Mouse (Mus musculus): ENCODE data around the gene Atrx. TPM values are rescaled to one million over a fixed set of nuclear protein-coding genes. Genes with fewer than 3 reads are reported as not detected.

The Atrx gene
- 359 TPM for polyA plus RNA-seq (2014; fragmentation: Illumina TruSeq; extraction: RNeasy Lipid Tissue Mini Kit (QIAGEN cat#74804))

DNA sequence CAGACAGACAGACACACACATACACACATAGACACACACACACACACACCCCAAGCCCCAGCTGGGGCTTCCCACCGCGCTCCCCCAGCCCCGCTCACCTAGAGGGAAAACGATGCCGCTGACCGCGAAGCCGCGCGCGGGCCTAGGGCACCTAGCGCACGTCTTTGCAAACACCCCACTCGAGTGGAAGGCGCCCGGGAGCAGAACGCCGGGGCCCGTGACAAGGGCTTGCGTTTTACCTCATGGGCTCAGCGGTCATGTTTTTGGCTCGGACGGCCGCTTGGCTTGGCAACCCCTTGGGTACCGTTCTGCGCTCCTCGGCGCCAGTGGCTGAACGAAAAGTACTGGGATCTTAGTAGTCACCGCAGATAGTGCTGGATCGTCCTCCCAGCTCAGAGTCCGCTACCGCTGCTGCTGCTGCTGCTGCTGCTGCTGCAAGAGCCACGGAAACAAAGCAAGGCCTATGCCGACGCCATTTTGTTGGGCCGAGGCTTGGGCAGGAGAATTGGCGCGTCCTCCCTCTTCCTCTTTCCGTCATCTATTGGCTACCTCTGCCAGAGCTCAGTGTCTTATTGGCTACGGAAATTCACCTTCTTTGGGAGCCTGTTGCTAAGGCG lies at the start of gene Atrx:
TSS of gene Atrx (minus strand) at position 543 of the 617 bp plus-strand sequence.

DNA sequence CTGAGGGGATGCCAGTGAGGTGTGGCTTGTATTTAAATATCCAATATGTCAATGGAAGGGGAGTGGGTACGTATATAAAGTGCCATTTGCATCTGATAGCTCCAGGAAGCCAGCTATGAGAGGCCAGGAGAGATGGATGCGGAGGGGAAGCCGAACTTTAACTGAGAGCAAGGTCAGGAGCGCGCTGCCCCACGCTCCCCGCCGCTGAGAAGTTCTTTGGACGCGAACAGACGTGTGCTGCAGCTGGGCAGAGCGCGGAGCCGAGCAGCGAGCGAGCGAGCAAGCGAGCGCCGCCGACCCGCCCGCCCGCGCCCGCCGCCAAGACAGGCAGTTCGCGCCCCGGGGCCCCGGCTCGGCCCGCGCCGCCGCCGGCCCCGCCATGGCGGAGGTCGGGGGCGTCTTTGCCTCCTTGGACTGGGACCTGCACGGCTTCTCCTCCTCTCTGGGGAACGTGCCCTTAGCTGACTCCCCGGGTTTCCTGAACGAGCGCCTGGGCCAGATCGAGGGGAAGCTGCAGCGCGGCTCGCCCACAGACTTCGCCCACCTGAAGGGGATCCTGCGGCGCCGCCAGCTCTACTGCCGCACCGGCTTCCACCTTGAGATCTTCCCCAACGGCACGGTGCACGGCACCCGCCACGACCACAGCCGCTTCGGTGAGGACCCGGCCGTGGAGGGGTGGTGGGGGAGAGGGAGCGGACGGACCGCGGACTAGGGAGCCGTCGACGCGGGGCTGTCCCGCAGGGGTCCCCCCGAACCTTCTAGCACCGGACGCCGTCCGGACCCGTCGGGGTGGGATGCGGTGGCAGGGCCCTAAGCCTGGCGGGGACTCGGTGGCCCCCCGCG lies 164.8 kb downstream of the Atrx start, which contains the start of gene Fgf16:
TSS of gene Fgf16 (plus strand) at position 118 of the 843 bp plus-strand sequence.

Other genes with a start within 250 kb of the Atrx start
- 0.46 TPM for gene Fgf16, start 165.1 kb downstream of the Atrx start, polyA plus RNA-seq (2014; fragmentation: Illumina TruSeq; extraction: RNeasy Lipid Tissue Mini Kit (QIAGEN cat#74804))
- gene Magt1, start 82.5 kb upstream of the Atrx start, polyA plus RNA-seq (2014; fragmentation: Illumina TruSeq; extraction: RNeasy Lipid Tissue Mini Kit (QIAGEN cat#74804)) = 169 TPM
- gene Cox7b, start 86.3 kb upstream of the Atrx start, polyA plus RNA-seq (2014; fragmentation: Illumina TruSeq; extraction: RNeasy Lipid Tissue Mini Kit (QIAGEN cat#74804)) = 490 TPM
- gene Atp7a, start 97.9 kb upstream of the Atrx start, polyA plus RNA-seq (2014; fragmentation: Illumina TruSeq; extraction: RNeasy Lipid Tissue Mini Kit (QIAGEN cat#74804)) = 125 TPM
- 11.1 TPM for gene Tlr13, start 213.8 kb upstream of the Atrx start, polyA plus RNA-seq (2014; fragmentation: Illumina TruSeq; extraction: RNeasy Lipid Tissue Mini Kit (QIAGEN cat#74804))

All from ovary, adult 10 weeks (tissue).